Mouse (Mus musculus) CD4-positive, CD25-positive, alpha-beta regulatory T cell, adult 2 months (primary cell): ENCODE data around the gene Noct.
A peak's percentile ranks its signal among the peaks of the same experiment; 100 is the strongest.

Source experiments
- DNase-seq: peaks from one replicate; pipeline ENCODE4 v3.0.0-alpha.2; 2012; ENCODE audit warnings: low read depth, low spot score

Noct gene

DNA sequence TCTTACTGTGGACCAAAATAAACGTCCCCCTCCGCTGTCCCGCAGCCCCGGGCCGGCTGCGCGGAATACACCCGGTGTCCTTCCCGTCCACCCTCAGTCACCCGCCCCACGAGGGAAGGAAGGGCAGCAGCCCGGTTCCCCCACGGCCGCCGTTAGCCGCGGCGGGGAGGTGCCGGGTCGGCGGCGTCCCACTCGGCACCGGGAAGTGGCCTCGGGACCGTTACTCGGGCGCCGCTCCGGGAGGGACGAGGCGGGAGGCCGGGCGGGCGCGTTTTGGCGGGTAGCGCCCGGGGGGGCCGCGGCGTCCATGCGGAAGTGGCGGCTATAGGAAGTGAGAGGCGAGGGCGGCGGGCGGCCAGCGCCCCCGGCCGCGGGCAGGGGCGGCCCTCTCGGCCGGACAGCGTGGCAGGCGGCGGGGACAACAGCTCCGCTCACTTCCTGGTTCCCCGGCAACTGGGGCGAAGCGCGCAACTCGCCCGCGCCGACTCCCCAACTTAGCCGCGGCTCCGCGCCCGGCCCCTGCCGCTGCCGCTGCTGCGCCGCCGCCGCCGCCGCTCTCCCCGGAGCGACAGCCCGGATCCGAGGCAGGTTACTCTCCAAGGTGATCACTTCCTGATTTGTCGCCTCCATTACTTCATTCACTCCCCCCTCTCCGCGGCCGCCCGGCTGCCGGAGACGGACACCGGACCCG is 52.3 kb downstream of the Noct start:
- peak; percentile 73 for DNase-seq

DNA sequence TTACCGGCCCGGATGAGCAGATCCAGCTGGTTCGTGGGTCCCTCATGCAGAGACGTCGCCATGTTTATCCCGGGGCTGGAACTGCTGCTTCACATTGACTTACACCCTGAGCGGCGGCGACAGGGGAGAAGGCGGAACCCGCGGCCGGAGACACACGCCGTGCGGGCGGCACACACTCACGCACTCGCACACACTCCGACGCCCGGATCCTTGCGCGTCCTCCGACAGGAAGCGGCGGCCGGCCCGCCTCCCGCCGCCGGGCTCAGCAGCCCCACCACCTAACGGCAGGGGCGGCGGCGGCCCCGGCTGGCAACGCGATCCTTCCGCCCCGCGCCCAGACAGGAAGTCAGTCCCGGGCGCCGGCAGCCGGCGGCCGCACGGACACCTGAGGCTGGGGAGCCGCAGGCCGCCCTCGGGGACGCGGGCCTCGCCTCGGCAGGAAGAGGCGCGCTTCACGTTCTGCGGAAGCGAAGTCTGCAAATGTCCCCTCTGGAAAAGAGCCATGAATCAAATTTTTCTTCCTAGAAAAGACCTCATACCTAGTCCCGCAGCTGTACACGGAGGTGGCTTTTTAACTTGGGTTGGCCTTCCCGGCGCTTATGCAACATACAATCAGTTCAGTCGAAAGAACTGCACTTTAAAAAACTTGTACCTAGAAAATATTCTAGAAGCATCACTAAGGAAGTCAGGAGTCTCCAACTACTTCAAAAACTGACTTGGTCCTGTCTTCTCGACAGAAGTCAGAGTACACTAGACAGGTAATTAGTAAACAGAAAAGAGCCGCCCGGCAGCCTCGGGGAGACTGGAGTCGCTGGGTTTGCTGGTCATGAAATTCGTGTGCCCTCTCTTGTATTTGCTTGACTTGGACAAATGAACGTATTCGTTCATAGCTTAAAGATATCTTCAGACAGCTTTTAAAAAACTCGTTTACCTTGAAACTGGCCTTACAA is 53.2 kb downstream of the Noct start:
- DNase-seq, result peak; percentile 92

- DNase-seq, result no peak
These were observed 54.2 kb downstream of the Noct start for GRCm38 (mm10) chr3:51278433-51278832.

GRCm38 (mm10) chr3:51281727-51282126 is 57.5 kb downstream of the Noct start:
- no peak for DNase-seq

GRCm38 (mm10) chr3:51284375-51284774 is 60.1 kb downstream of the Noct start:
- DNase-seq, result no peak

DNA sequence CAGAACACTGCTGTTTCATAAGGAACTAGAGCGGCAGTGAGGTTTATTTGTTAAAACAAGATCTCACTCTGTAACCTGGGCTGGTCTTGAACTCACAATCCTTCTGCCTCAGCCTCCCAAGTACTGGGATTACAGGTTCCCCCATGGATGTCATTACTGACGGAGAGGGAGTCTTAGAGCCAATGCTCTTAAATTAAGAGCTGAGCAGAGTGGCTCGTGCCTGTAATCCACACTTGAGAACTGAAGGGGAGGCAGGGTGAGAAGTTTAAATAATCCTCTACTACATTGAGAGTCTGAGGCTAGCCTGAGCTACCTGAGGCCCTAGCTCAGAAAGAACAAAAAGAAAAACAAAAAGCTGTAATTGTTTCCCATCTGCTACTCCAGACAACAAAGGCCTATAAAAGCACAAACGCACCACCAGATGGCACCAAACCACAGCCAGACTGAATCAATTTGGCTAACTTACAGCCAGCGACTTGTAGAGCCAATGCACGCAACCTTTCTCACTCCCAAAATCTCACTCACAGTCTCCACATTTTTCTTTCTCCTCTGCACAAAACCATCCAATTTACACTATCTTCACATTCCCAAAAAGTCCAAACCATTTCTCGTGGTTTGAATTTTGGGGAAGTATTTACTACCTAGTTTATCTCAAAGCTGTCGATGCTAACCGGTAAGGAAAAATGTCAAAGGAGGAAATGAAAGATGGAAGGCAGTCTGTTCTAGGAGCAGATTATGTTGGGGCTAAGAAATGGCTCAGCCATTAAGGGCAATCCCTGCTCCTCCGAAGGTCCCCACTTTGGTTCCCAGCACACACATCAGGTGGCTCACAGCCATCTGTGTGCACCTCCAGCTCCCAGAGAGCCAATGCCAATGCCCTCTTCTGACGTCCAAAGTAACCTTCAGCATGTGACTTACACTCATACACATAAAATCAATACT is 64.9 kb downstream of the Noct start:
- peak; percentile 90 for DNase-seq

- no peak for DNase-seq
These were observed 70.0 kb downstream of the Noct start for GRCm38 (mm10) chr3:51294251-51294650.

DNA sequence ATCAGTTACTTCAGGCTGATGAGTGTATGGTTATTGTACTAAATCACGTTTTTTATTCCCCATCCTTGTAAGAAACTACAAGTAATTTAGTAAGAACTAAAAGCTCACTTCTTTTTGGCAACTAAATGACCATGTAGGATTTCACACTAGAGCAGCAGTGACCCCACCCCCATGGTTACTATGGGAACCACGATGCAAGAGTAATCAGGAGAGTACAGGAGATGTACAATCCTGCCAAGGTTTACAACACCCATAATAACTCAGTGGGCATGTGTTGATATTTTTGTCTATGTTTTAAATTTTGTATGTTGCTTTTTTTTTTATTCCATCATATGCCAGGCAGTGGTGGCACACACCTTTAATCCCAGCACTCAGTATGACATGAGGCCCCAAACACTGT is 71.0 kb downstream of the Noct start:
- no peak for DNase-seq

- DNase-seq, result no peak
These were observed 72.5 kb downstream of the Noct start for GRCm38 (mm10) chr3:51296790-51297189.
